Mouse (Mus musculus) midbrain, embryonic 14.5 days (tissue): ENCODE data around the gene Celsr3. TPM values are rescaled to one million over a fixed set of nuclear protein-coding genes. Genes with fewer than 3 reads are reported as not detected.

ENCODE experiments used
- ATAC-seq: fragments of 200-750 bp; cut with Nextera tagmentation; 2 replicates; pipeline ENCODE4 v1.8.0; 2017; ENCODE audit warnings: moderate number of reproducible peaks, moderate library complexity; ENCODE audit not compliant: low FRiP score, low TSS enrichment
- DNase-seq: peaks from one replicate; pipeline ENCODE4 v3.0.0-alpha.2; 2015
- H3K27ac ChIP-seq: fragments of 300-500 bp; sonication (generic); replicated peaks from 2 replicates; pipeline ENCODE4 v1.5.1; 2014; ENCODE audit warnings: mild to moderate bottlenecking, low read depth, low read length, moderate library complexity
- H3K27me3 ChIP-seq: fragments of 300-500 bp; sonication (generic); 2 replicates; pipeline ENCODE4 v1.6.1; 2014; ENCODE audit warnings: low read length, control low read depth, mixed read lengths; ENCODE audit not compliant: control insufficient read depth, insufficient read depth
- H3K36me3 ChIP-seq: fragments of 300-500 bp; sonication (generic); 2 replicates; pipeline ENCODE4 v1.6.1; 2014; ENCODE audit warnings: low read length, control low read depth; ENCODE audit not compliant: control insufficient read depth, insufficient read depth
- H3K4me1 ChIP-seq: fragments of 300-500 bp; sonication (generic); 2 replicates; pipeline ENCODE4 v1.6.1; 2014; ENCODE audit warnings: mild to moderate bottlenecking, antibody characterized with exemption, low read length, control low read depth; ENCODE audit not compliant: control insufficient read depth, insufficient read depth
- H3K4me2 ChIP-seq: fragments of 300-500 bp; sonication (generic); 2 replicates; pipeline ENCODE4 v1.6.1; 2014; ENCODE audit warnings: mild to moderate bottlenecking, low read length, moderate library complexity
- H3K4me3 ChIP-seq: fragments of 300-500 bp; sonication (generic); replicated peaks from 2 replicates; pipeline ENCODE4 v1.5.1; 2014; ENCODE audit warnings: low read depth, low read length
- H3K9ac ChIP-seq: fragments of 300-500 bp; sonication (generic); replicated peaks from 2 replicates; pipeline ENCODE4 v1.6.1; 2014; ENCODE audit warnings: mild to moderate bottlenecking, low read length, moderate library complexity
- H3K9me3 ChIP-seq: fragments of 300-500 bp; sonication (generic); 2 replicates; pipeline ENCODE4 v1.6.1; 2016; ENCODE audit warnings: low read length, control low read depth, mixed read lengths; ENCODE audit not compliant: control insufficient read depth
- WGBS: fragments of 180-500 bp; shearing (Covaris S2); extraction: QIAGEN DNeasy Blood & Tissue Kit; methylation state at CpG from one replicate; pipeline ENCODE4 v1.1.7; 2014; 5-methylcytosine and 5-hydroxymethylcytosine counted together
- polyA plus RNA-seq: library from polyadenylated mRNA; unstranded; fragments of >200 nt; fragmentation: Nextera tagmentation; extraction: Ambion mirVana; gene quantifications from 2 replicates; pipeline ENCODE4 v1.2.1, GENCODE M21; 2014

The Celsr3 gene
- polyA plus RNA-seq, 1 experiment from 2014 or later: 19.5 TPM

- no peak overlapping the region for H3K9ac ChIP-seq
- peak overlapping the region; percentile 78 for H3K4me2 ChIP-seq
- DNase-seq (no peak), ATAC-seq (no peak)
- H3K4me1 ChIP-seq: peaks cover 54% of the 10 kb centered on the region
- H3K9me3 ChIP-seq: no peaks in the 10 kb centered on the region
- peak overlapping the region; percentile 72 for H3K4me3 ChIP-seq
- 73% methylated on average over 18 of the region's 18 CpGs for WGBS
- peaks cover 48% of the 10 kb centered on the region for H3K36me3 ChIP-seq
- peaks cover 16% of the 10 kb centered on the region for H3K27me3 ChIP-seq
- H3K27ac ChIP-seq: no peak overlapping the region
Measured at GRCm38 (mm10) chr9:108827906-108828305, 1.8 kb downstream of the Celsr3 start.

GRCm38 (mm10) chr9:108831637-108832036 lies 5.5 kb downstream of the Celsr3 start:
- H3K9me3 ChIP-seq: no peaks in the 10 kb centered on the region
- no peak overlapping the region for H3K27ac ChIP-seq
- H3K4me2 ChIP-seq: peak overlapping the region; percentile 63
- peaks cover 46% of the 10 kb centered on the region for H3K4me1 ChIP-seq
- peak overlapping the region; percentile 29 for H3K4me3 ChIP-seq
- H3K9ac ChIP-seq: peak overlapping the region; percentile 26; the same call in 1 of the 2 replicates
- WGBS: 8% methylated on average over 23 of the region's 23 CpGs
- DNase-seq (no peak), ATAC-seq (no peak)
- H3K27me3 ChIP-seq: peaks cover 10% of the 10 kb centered on the region; the same call in 1 of the 2 replicates
- H3K36me3 ChIP-seq: peaks cover 85% of the 10 kb centered on the region

GRCm38 (mm10) chr9:108832390-108833108 lies 6.4 kb downstream of the Celsr3 start:
- DNase-seq (peak; percentile 85), ATAC-seq (peak; percentile 89)
- H3K4me2 ChIP-seq: peak overlapping the region; percentile 63
- peaks cover 91% of the 10 kb centered on the region for H3K36me3 ChIP-seq
- 5% methylated on average over 46 of the region's 46 CpGs for WGBS
- H3K4me1 ChIP-seq: peaks cover 37% of the 10 kb centered on the region
- H3K4me3 ChIP-seq: peak overlapping the region; percentile 29
- H3K9me3 ChIP-seq: no peaks in the 10 kb centered on the region
- H3K27ac ChIP-seq: no peak overlapping the region
- H3K9ac ChIP-seq: peak overlapping the region; percentile 26; the same call in 1 of the 2 replicates
- peaks cover 10% of the 10 kb centered on the region; the same call in 1 of the 2 replicates for H3K27me3 ChIP-seq

- H3K27me3 ChIP-seq: no peaks in the 10 kb centered on the region
- peaks cover 99% of the 10 kb centered on the region for H3K36me3 ChIP-seq
- ATAC-seq (no peak), DNase-seq (peak; percentile 48)
- no peak overlapping the region for H3K4me3 ChIP-seq
- no peaks in the 10 kb centered on the region for H3K4me1 ChIP-seq
- no peaks in the 10 kb centered on the region for H3K9me3 ChIP-seq
- WGBS: 24% methylated on average over 14 of the region's 14 CpGs
- H3K9ac ChIP-seq: no peak overlapping the region
- H3K4me2 ChIP-seq: no peak overlapping the region
- no peak overlapping the region for H3K27ac ChIP-seq
Measured at GRCm38 (mm10) chr9:108842989-108843388, 16.9 kb downstream of the Celsr3 start.

GRCm38 (mm10) chr9:108845390-108845789 lies 19.3 kb downstream of the Celsr3 start:
- 85% methylated on average over 5 of the region's 5 CpGs for WGBS
- H3K36me3 ChIP-seq: peaks cover 98% of the 10 kb centered on the region
- H3K4me2 ChIP-seq: no peak overlapping the region
- H3K27ac ChIP-seq: no peak overlapping the region
- no peaks in the 10 kb centered on the region for H3K27me3 ChIP-seq
- no peaks in the 10 kb centered on the region for H3K9me3 ChIP-seq
- DNase-seq (no peak), ATAC-seq (no peak)
- no peak overlapping the region for H3K9ac ChIP-seq
- H3K4me1 ChIP-seq: no peaks in the 10 kb centered on the region
- H3K4me3 ChIP-seq: no peak overlapping the region

GRCm38 (mm10) chr9:108847374-108847773 lies 21.3 kb downstream of the Celsr3 start:
- Histone ChIP-seq H3K27ac (no peak overlapping the region), H3K9ac (no peak overlapping the region), H3K4me1 (no peaks in the 10 kb centered on the region), H3K9me3 (no peaks in the 10 kb centered on the region), H3K4me2 (no peak overlapping the region), H3K27me3 (no peaks in the 10 kb centered on the region), H3K4me3 (no peak overlapping the region), H3K36me3 (peaks cover 94% of the 10 kb centered on the region)
- DNase-seq (no peak), ATAC-seq (no peak)
- WGBS: 91% methylated on average over 4 of the region's 4 CpGs

GRCm38 (mm10) chr9:108848419-108848818 lies 22.3 kb downstream of the Celsr3 start:
- H3K27ac ChIP-seq: no peak overlapping the region
- DNase-seq (no peak), ATAC-seq (no peak)
- H3K27me3 ChIP-seq: no peaks in the 10 kb centered on the region
- H3K4me3 ChIP-seq: no peak overlapping the region
- H3K4me2 ChIP-seq: no peak overlapping the region
- 85% methylated on average over 17 of the region's 17 CpGs for WGBS
- H3K4me1 ChIP-seq: no peaks in the 10 kb centered on the region; the same call in 1 of the 2 replicates
- H3K9ac ChIP-seq: no peak overlapping the region
- H3K36me3 ChIP-seq: peaks cover 89% of the 10 kb centered on the region
- no peaks in the 10 kb centered on the region for H3K9me3 ChIP-seq

GRCm38 (mm10) chr9:108852976-108853375 lies 26.9 kb downstream of the Celsr3 start, which contains the start of gene Slc26a6:
TSS of gene Slc26a6 (plus strand) at chr9:108853283.
- H3K9ac ChIP-seq: peak within 1 kb of the TSS; percentile 65
- peaks cover 4% of the 10 kb centered on the region; the same call in 1 of the 2 replicates for H3K4me1 ChIP-seq
- peak within 1 kb of the TSS; percentile 66 for H3K27ac ChIP-seq
- DNase-seq (no peak), ATAC-seq (no peak)
- H3K27me3 ChIP-seq: peaks cover 4% of the 10 kb centered on the region; the same call in 1 of the 2 replicates
- H3K4me3 ChIP-seq: peak within 1 kb of the TSS; percentile 70
- 90% methylated on average over 3 of the region's 3 CpGs for WGBS
- H3K9me3 ChIP-seq: no peaks in the 10 kb centered on the region
- H3K36me3 ChIP-seq: peaks cover 61% of the 10 kb centered on the region
- peak within 1 kb of the TSS; percentile 92 for H3K4me2 ChIP-seq
